Mouse (Mus musculus) heart, postnatal 0 days (tissue): ENCODE measurements around the gene Slit2. TPM values are rescaled to one million over a fixed set of nuclear protein-coding genes. Genes with fewer than 3 reads are reported as not detected.

Source experiments
- ATAC-seq: fragments of 200-750 bp; cut with Nextera tagmentation; 2 replicates; pipeline ENCODE4 v1.8.0; 2017; ENCODE audit warnings: low read depth, moderate number of reproducible peaks, moderate library complexity; ENCODE audit not compliant: insufficient read depth
- DNase-seq: peaks from one replicate; pipeline ENCODE4 v3.0.0-alpha.2; 2016; ENCODE audit warnings: low spot score
- H3K27ac ChIP-seq: fragments of 300-500 bp; sonication (generic); 2 replicates; pipeline ENCODE4 v1.5.1; 2014; ENCODE audit warnings: low read depth, mild to moderate bottlenecking
- H3K27me3 ChIP-seq: fragments of 300-500 bp; sonication (generic); 2 replicates; pipeline ENCODE4 v1.6.1; 2014; ENCODE audit warnings: low read length, mixed read lengths; ENCODE audit not compliant: control insufficient read depth, insufficient read depth
- H3K36me3 ChIP-seq: fragments of 300-500 bp; sonication (generic); replicated peaks from 2 replicates; pipeline ENCODE4 v1.6.1; 2014; ENCODE audit warnings: low read length, mixed read lengths; ENCODE audit not compliant: control insufficient read depth, insufficient read depth
- H3K4me1 ChIP-seq: fragments of 300-500 bp; sonication (generic); 2 replicates; pipeline ENCODE4 v1.6.1; 2014; ENCODE audit warnings: antibody characterized with exemption; ENCODE audit not compliant: control insufficient read depth, insufficient read depth
- H3K4me2 ChIP-seq: fragments of 300-500 bp; sonication (generic); 2 replicates; pipeline ENCODE4 v1.6.1; 2014; ENCODE audit warnings: low read depth, mild to moderate bottlenecking, low read length, moderate library complexity
- H3K4me3 ChIP-seq: fragments of 300-500 bp; sonication (generic); 2 replicates; pipeline ENCODE4 v1.5.1; 2014; ENCODE audit warnings: low read depth, low read length
- H3K9ac ChIP-seq: fragments of 300-500 bp; sonication (generic); replicated peaks from 2 replicates; pipeline ENCODE4 v1.6.1; 2014; ENCODE audit warnings: low read depth, low read length, mixed read lengths
- H3K9me3 ChIP-seq: fragments of 300-500 bp; sonication (generic); replicated peaks from 2 replicates; pipeline ENCODE4 v1.6.1; 2016; ENCODE audit warnings: low read length; ENCODE audit not compliant: control insufficient read depth
- CTCF ChIP-seq: IDR thresholded peaks from 2 replicates; pipeline ENCODE4 v1.5.1; 2016; ENCODE audit warnings: antibody characterized with exemption, control low read depth, low read depth
- EP300 ChIP-seq: IDR thresholded peaks from 2 replicates; pipeline ENCODE4 v1.6.1; 2016; ENCODE audit warnings: antibody characterized with exemption, low read depth
- WGBS: fragments of 180-500 bp; shearing (Covaris S2); extraction: QIAGEN DNeasy Blood & Tissue Kit; methylation state at CpG from one replicate; pipeline ENCODE4 v1.1.7; 2014; 5-methylcytosine and 5-hydroxymethylcytosine counted together
- polyA plus RNA-seq: library from polyadenylated mRNA; unstranded; fragments of >200 nt; fragmentation: Nextera tagmentation; extraction: Ambion mirVana; gene quantifications from 2 replicates; pipeline ENCODE4 v1.2.1, GENCODE M21; 2015
- total RNA-seq: library from RNA; depleted of rRNA; stranded (reverse); fragments of >200 nt; gene quantifications from 2 replicates; pipeline ENCODE4 v1.2.3, GENCODE M21; 2014; ENCODE audit warnings: low replicate concordance

Gene Slit2
- total and polyA plus RNA-seq, 2 experiments from 2014 or later = 4.9 to 17.6 TPM

GRCm38 (mm10) chr5:48023441-48023840 is 40.5 kb downstream of the Slit2 start:
- DNase-seq (no peak), ATAC-seq (no peak)
- TF ChIP-seq CTCF (no peak), EP300 (no peak)
- no peaks in the 10 kb centered on the region for H3K4me1 ChIP-seq
- H3K9me3 ChIP-seq = no peaks in the 10 kb centered on the region
- H3K9ac ChIP-seq = no peak overlapping the region
- no peak overlapping the region for H3K27ac ChIP-seq
- no peak overlapping the region for H3K4me3 ChIP-seq
- no peaks in the 10 kb centered on the region for H3K36me3 ChIP-seq
- WGBS = 79% methylated on average over 4 of the region's 4 CpGs
- H3K4me2 ChIP-seq = no peak overlapping the region
- H3K27me3 ChIP-seq = no peaks in the 10 kb centered on the region

- WGBS = 92% methylated on average over 1 of the region's 1 CpGs
These were observed 51.9 kb downstream of the Slit2 start for GRCm38 (mm10) chr5:48034875-48035274.

GRCm38 (mm10) chr5:48038033-48038432 is 55.1 kb downstream of the Slit2 start:
- Histone ChIP-seq H3K4me1 (no peaks in the 10 kb centered on the region), H3K4me3 (no peak overlapping the region), H3K4me2 (no peak overlapping the region), H3K9ac (no peak overlapping the region), H3K27ac (no peak overlapping the region), H3K36me3 (no peaks in the 10 kb centered on the region), H3K9me3 (no peaks in the 10 kb centered on the region), H3K27me3 (no peaks in the 10 kb centered on the region)
- ATAC-seq = no peak
- TF ChIP-seq CTCF (peak; percentile 54), EP300 (no peak)
- WGBS = 32% methylated on average over 5 of the region's 5 CpGs
- no peak for DNase-seq

More at GRCm38 (mm10) chr5:48034875-48035274, 51.9 kb downstream of the Slit2 start:
- Histone ChIP-seq H3K4me2 (no peak overlapping the region), H3K27me3 (no peaks in the 10 kb centered on the region), H3K36me3 (no peaks in the 10 kb centered on the region), H3K9me3 (no peaks in the 10 kb centered on the region), H3K27ac (no peak overlapping the region), H3K4me1 (no peaks in the 10 kb centered on the region), H3K4me3 (no peak overlapping the region), H3K9ac (no peak overlapping the region)
- DNase-seq (no peak), ATAC-seq (no peak)
- TF ChIP-seq CTCF = no peak
- TF ChIP-seq EP300 = no peak

- no peak for ATAC-seq
- H3K9ac ChIP-seq = no peak overlapping the region
- H3K36me3 ChIP-seq = no peaks in the 10 kb centered on the region
- TF ChIP-seq EP300 = no peak
- TF ChIP-seq CTCF = no peak
- no peak for DNase-seq
- no peak overlapping the region for H3K4me3 ChIP-seq
- no peaks in the 10 kb centered on the region for H3K4me1 ChIP-seq
- H3K4me2 ChIP-seq = no peak overlapping the region
- H3K27me3 ChIP-seq = no peaks in the 10 kb centered on the region
- H3K9me3 ChIP-seq = no peaks in the 10 kb centered on the region
- no peak overlapping the region for H3K27ac ChIP-seq
- 68% methylated on average over 8 of the region's 8 CpGs for WGBS
These were observed 66.2 kb downstream of the Slit2 start for GRCm38 (mm10) chr5:48048986-48049751.

- 73% methylated on average over 5 of the region's 5 CpGs for WGBS
- H3K4me2 ChIP-seq = no peak overlapping the region
- no peaks in the 10 kb centered on the region for H3K4me1 ChIP-seq
- ATAC-seq (no peak), DNase-seq (no peak)
- no peak overlapping the region for H3K9ac ChIP-seq
- H3K36me3 ChIP-seq = no peaks in the 10 kb centered on the region
- no peaks in the 10 kb centered on the region for H3K9me3 ChIP-seq
- no peak overlapping the region for H3K27ac ChIP-seq
- no peak for TF ChIP-seq CTCF
- TF ChIP-seq EP300 = no peak
- H3K4me3 ChIP-seq = no peak overlapping the region
- H3K27me3 ChIP-seq = no peaks in the 10 kb centered on the region
These were observed 67.8 kb downstream of the Slit2 start for GRCm38 (mm10) chr5:48050637-48051314.
